Mouse (Mus musculus) embryonic facial prominence, embryonic 14.5 days (tissue): ENCODE measurements at regions not wholly inside any gene's neighbourhood (a gene's known extent, or its start where the extent isn't known, plus 50 kb on each side); places are given as distances from the start of the nearest gene placed in this dataset.

ENCODE experiments used
- ATAC-seq: fragments of 200-750 bp; cut with Nextera tagmentation; 2 replicates; pipeline ENCODE4 v1.8.0; 2017; ENCODE audit warnings: low read depth, moderate number of reproducible peaks, moderate TSS enrichment
- DNase-seq: peaks from one replicate; pipeline ENCODE4 v3.0.0-alpha.2; 2015; ENCODE audit warnings: low spot score
- H3K27ac ChIP-seq: fragments of 300-500 bp; sonication (generic); replicated peaks from 2 replicates; pipeline ENCODE4 v1.5.1; 2014; ENCODE audit warnings: low read depth, mild to moderate bottlenecking, low read length, moderate library complexity
- H3K27me3 ChIP-seq: fragments of 300-500 bp; sonication (generic); replicated peaks from 2 replicates; pipeline ENCODE4 v1.6.1; 2014; ENCODE audit warnings: low read length; ENCODE audit not compliant: control insufficient read depth, insufficient read depth
- H3K36me3 ChIP-seq: fragments of 300-500 bp; sonication (generic); 2 replicates; pipeline ENCODE4 v1.6.1; 2014; ENCODE audit warnings: low read length, mixed read lengths; ENCODE audit not compliant: control insufficient read depth, insufficient read depth
- H3K4me1 ChIP-seq: fragments of 300-500 bp; sonication (generic); 2 replicates; pipeline ENCODE4 v1.6.1; 2014; ENCODE audit warnings: antibody characterized with exemption, low read length; ENCODE audit not compliant: control insufficient read depth, insufficient read depth
- H3K4me2 ChIP-seq: fragments of 300-500 bp; sonication (generic); 2 replicates; pipeline ENCODE4 v1.6.1; 2014; ENCODE audit warnings: low read depth, mild to moderate bottlenecking, low read length, moderate library complexity, mixed read lengths
- H3K4me3 ChIP-seq: fragments of 300-500 bp; sonication (generic); 2 replicates; pipeline ENCODE4 v1.5.1; 2014; ENCODE audit warnings: low read depth, mild to moderate bottlenecking, low read length
- H3K9ac ChIP-seq: fragments of 300-500 bp; sonication (generic); 2 replicates; pipeline ENCODE4 v1.6.1; 2014; ENCODE audit warnings: low read depth, mild to moderate bottlenecking, low read length, moderate library complexity, mixed read lengths
- H3K9me3 ChIP-seq: fragments of 300-500 bp; sonication (generic); 2 replicates; pipeline ENCODE4 v1.6.1; 2016; ENCODE audit warnings: low read length; ENCODE audit not compliant: control insufficient read depth
- WGBS: fragments of 180-500 bp; shearing (Covaris S2); extraction: QIAGEN DNeasy Blood & Tissue Kit; methylation state at CpG from one replicate; pipeline ENCODE4 v1.1.7; 2014; 5-methylcytosine and 5-hydroxymethylcytosine counted together

GRCm38 (mm10) chr2:173456924-173457623 is 65.3 kb upstream of the 1700021F07Rik start:
- no peak overlapping the region for H3K4me3 ChIP-seq
- H3K27ac ChIP-seq, result no peak overlapping the region
- H3K4me1 ChIP-seq, result no peaks in the 10 kb centered on the region
- H3K9ac ChIP-seq, result no peak overlapping the region
- ATAC-seq (no peak), DNase-seq (no peak)
- H3K27me3 ChIP-seq, result no peaks in the 10 kb centered on the region
- no peak overlapping the region for H3K4me2 ChIP-seq
- H3K36me3 ChIP-seq, result no peaks in the 10 kb centered on the region
- peaks cover 19% of the 10 kb centered on the region; the same call in 1 of the 2 replicates for H3K9me3 ChIP-seq
- WGBS, result 85% methylated on average over 9 of the region's 9 CpGs

- peaks cover 19% of the 10 kb centered on the region; the same call in 1 of the 2 replicates for H3K9me3 ChIP-seq
- WGBS, result 90% methylated on average over 18 of the region's 18 CpGs
- H3K4me2 ChIP-seq, result no peak overlapping the region
- H3K4me1 ChIP-seq, result no peaks in the 10 kb centered on the region
- H3K36me3 ChIP-seq, result no peaks in the 10 kb centered on the region
- no peak overlapping the region for H3K27ac ChIP-seq
- no peak for DNase-seq
- no peaks in the 10 kb centered on the region for H3K27me3 ChIP-seq
- no peak for ATAC-seq
- no peak overlapping the region for H3K9ac ChIP-seq
- H3K4me3 ChIP-seq, result no peak overlapping the region
These were observed 64.6 kb upstream of the 1700021F07Rik start for GRCm38 (mm10) chr2:173457624-173458320.

- Histone ChIP-seq H3K9ac (no peak overlapping the region), H3K4me2 (no peak overlapping the region), H3K4me3 (no peak overlapping the region), H3K4me1 (no peaks in the 10 kb centered on the region), H3K27me3 (no peaks in the 10 kb centered on the region), H3K36me3 (no peaks in the 10 kb centered on the region), H3K27ac (no peak overlapping the region), H3K9me3 (peaks cover 12% of the 10 kb centered on the region; the same call in 1 of the 2 replicates)
- DNase-seq, result no peak
- WGBS, result 75% methylated on average over 12 of the region's 12 CpGs
- ATAC-seq, result no peak
These were observed 63.5 kb upstream of the 1700021F07Rik start for GRCm38 (mm10) chr2:173458861-173459260.

- Histone ChIP-seq H3K4me1 (no peaks in the 10 kb centered on the region), H3K4me3 (no peak overlapping the region), H3K36me3 (no peaks in the 10 kb centered on the region), H3K27me3 (no peaks in the 10 kb centered on the region), H3K9me3 (0 out of 2 replicates have a peak, but pooled peaks cover 8% of the 10 kb centered on the region), H3K27ac (no peak overlapping the region), H3K4me2 (no peak overlapping the region), H3K9ac (no peak overlapping the region)
- 94% methylated on average over 9 of the region's 9 CpGs for WGBS
- ATAC-seq, result no peak
- no peak for DNase-seq
These were observed 59.1 kb upstream of the 1700021F07Rik start for GRCm38 (mm10) chr2:173463313-173463712.

- Histone ChIP-seq H3K4me3 (no peak overlapping the region), H3K27ac (no peak overlapping the region), H3K9me3 (0 out of 2 replicates have a peak, but pooled peaks cover 8% of the 10 kb centered on the region), H3K4me1 (no peaks in the 10 kb centered on the region), H3K27me3 (no peaks in the 10 kb centered on the region), H3K9ac (no peak overlapping the region), H3K36me3 (no peaks in the 10 kb centered on the region), H3K4me2 (no peak overlapping the region)
- ATAC-seq (no peak), DNase-seq (no peak)
- WGBS, result 91% methylated on average over 2 of the region's 2 CpGs
These were observed 57.8 kb upstream of the 1700021F07Rik start for GRCm38 (mm10) chr2:173464562-173464961.

GRCm38 (mm10) chr2:173465006-173465620 is 57.3 kb upstream of the 1700021F07Rik start:
- H3K4me1 ChIP-seq, result no peaks in the 10 kb centered on the region
- H3K36me3 ChIP-seq, result no peaks in the 10 kb centered on the region
- no peak overlapping the region for H3K9ac ChIP-seq
- no peak for DNase-seq
- no peak overlapping the region for H3K27ac ChIP-seq
- H3K4me2 ChIP-seq, result no peak overlapping the region
- H3K9me3 ChIP-seq, result 0 out of 2 replicates have a peak, but pooled peaks cover 6% of the 10 kb centered on the region
- WGBS, result 62% methylated on average over 6 of the region's 6 CpGs
- H3K27me3 ChIP-seq, result no peaks in the 10 kb centered on the region
- no peak for ATAC-seq
- H3K4me3 ChIP-seq, result no peak overlapping the region

GRCm38 (mm10) chr2:173468136-173468535 is 54.2 kb upstream of the 1700021F07Rik start:
- Histone ChIP-seq H3K27me3 (no peaks in the 10 kb centered on the region), H3K36me3 (no peaks in the 10 kb centered on the region), H3K9ac (no peak overlapping the region), H3K4me1 (no peaks in the 10 kb centered on the region), H3K4me2 (no peak overlapping the region), H3K4me3 (no peak overlapping the region), H3K9me3 (no peaks in the 10 kb centered on the region), H3K27ac (no peak overlapping the region)
- no peak for DNase-seq
- no peak for ATAC-seq
- WGBS, result 94% methylated on average over 3 of the region's 3 CpGs

- WGBS, result 72% methylated on average over 7 of the region's 7 CpGs
These were observed 52.6 kb upstream of the 1700021F07Rik start for GRCm38 (mm10) chr2:173469756-173470155.

More at GRCm38 (mm10) chr2:173469756-173470155, 52.6 kb upstream of the 1700021F07Rik start:
- H3K9me3 ChIP-seq, result no peaks in the 10 kb centered on the region
- no peaks in the 10 kb centered on the region for H3K4me1 ChIP-seq
- DNase-seq, result no peak
- no peak overlapping the region for H3K27ac ChIP-seq
- H3K4me2 ChIP-seq, result no peak overlapping the region
- no peak for ATAC-seq
- no peaks in the 10 kb centered on the region for H3K36me3 ChIP-seq
- no peak overlapping the region for H3K4me3 ChIP-seq
- H3K27me3 ChIP-seq, result no peaks in the 10 kb centered on the region
- H3K9ac ChIP-seq, result no peak overlapping the region
